Mouse (Mus musculus) CH12.LX (cell line): ENCODE results near the gene Tagln2. TPM values are rescaled to one million over a fixed set of nuclear protein-coding genes. Genes with fewer than 3 reads are reported as not detected.
A peak's percentile ranks its signal among the peaks of the same experiment; 100 is the strongest.

ENCODE experiments used
- DNase-seq: peaks from one replicate; pipeline ENCODE4 v3.0.0-alpha.2; 2013; ENCODE audit errors: extremely low read depth
- H3K27ac ChIP-seq: 2 replicates; pipeline ENCODE4 v1.5.1; 2012; ENCODE audit warnings: low read depth, mild to moderate bottlenecking, control low read depth, moderate library complexity; ENCODE audit not compliant: insufficient read depth
- H3K27me3 ChIP-seq: replicated peaks from 2 replicates; pipeline ENCODE3; 2012; ENCODE audit warnings: inconsistent platforms
- H3K36me3 ChIP-seq, 2 experiments: replicated peaks in 1 of 2; 2 replicates each; pipeline versions ENCODE3 to v1.6.1; 2012; ENCODE audit warnings: inconsistent platforms in 1 of 2, low read length in 1 of 2, mild to moderate bottlenecking in 1 of 2, mixed read lengths in 1 of 2, moderate library complexity in 1 of 2; ENCODE audit not compliant: control insufficient read depth in 1 of 2, insufficient read depth in 1 of 2
- H3K4me1 ChIP-seq, 2 experiments: 2 replicates each; pipeline ENCODE4 v1.6.1; 2012; ENCODE audit warnings: inconsistent platforms in 1 of 2, moderate library complexity in 1 of 2; ENCODE audit not compliant: insufficient read depth in 2 of 2, control insufficient read depth in 1 of 2
- H3K4me2 ChIP-seq: 2 replicates; pipeline ENCODE4 v1.6.1; 2012; ENCODE audit warnings: low read depth, mild to moderate bottlenecking, control low read depth; ENCODE audit not compliant: poor library complexity, insufficient read depth, severe bottlenecking
- H3K4me3 ChIP-seq, 3 experiments: fragments of 150-350 bp in 1 of 3; sonication (generic) in 1 of 3; replicated peaks in 1 of 3; 2 replicates each; pipeline versions ENCODE3 to v1.5.1; 2011 to 2012; ENCODE audit warnings: low read depth in 2 of 3, low read length in 2 of 3, mild to moderate bottlenecking in 2 of 3, moderate library complexity in 2 of 3, control low read depth in 1 of 3, improper control_type of control experiment in 1 of 3, inconsistent platforms in 1 of 3, mixed read lengths in 1 of 3; ENCODE audit not compliant: poor library complexity in 1 of 3
- H3K79me2 ChIP-seq: replicated peaks from 2 replicates; pipeline ENCODE4 v1.6.1; 2012; ENCODE audit warnings: mild to moderate bottlenecking, moderate library complexity; ENCODE audit not compliant: control insufficient read depth, poor library complexity, insufficient read depth, severe bottlenecking; ENCODE audit errors: extremely low read depth
- H3K9ac ChIP-seq: 2 replicates; pipeline ENCODE4 v1.6.1; 2012; ENCODE audit warnings: low read depth, mild to moderate bottlenecking, control low read depth, moderate library complexity; ENCODE audit not compliant: insufficient read depth
- H3K9me3 ChIP-seq: replicated peaks from 2 replicates; pipeline ENCODE3; 2012; ENCODE audit warnings: low read length, inconsistent platforms, mixed read lengths
- BHLHE40 ChIP-seq: IDR thresholded peaks from 2 replicates; pipeline ENCODE4 v1.6.1; 2011; ENCODE audit warnings: mild to moderate bottlenecking, low read depth, low read length, improper control_type of control experiment
- CHD1 ChIP-seq: IDR thresholded peaks from 2 replicates; pipeline ENCODE4 v1.6.1; 2012; ENCODE audit warnings: low read depth, low read length, improper control_type of control experiment, inconsistent platforms
- CHD2 ChIP-seq: IDR thresholded peaks from 2 replicates; pipeline ENCODE4 v1.6.1; 2011; ENCODE audit warnings: low read length, improper control_type of control experiment
- CTCF ChIP-seq, 2 experiments: IDR thresholded peaks in 1 of 2; conservative IDR thresholded peaks in 1 of 2; 2 replicates each; pipeline ENCODE4 v1.5.1; 2011 to 2012; ENCODE audit warnings: low read depth in 2 of 2, low read length in 2 of 2, improper control_type of control experiment in 1 of 2, inconsistent platforms in 1 of 2, mild to moderate bottlenecking in 1 of 2, moderate library complexity in 1 of 2
- E2F4 ChIP-seq: IDR thresholded peaks from 2 replicates; pipeline ENCODE4 v1.6.1; 2011; ENCODE audit warnings: low read depth, low read length, improper control_type of control experiment; ENCODE audit not compliant: insufficient replicate concordance
- ELF1 ChIP-seq: IDR thresholded peaks from 2 replicates; pipeline ENCODE4 v1.6.1; 2014; ENCODE audit warnings: low read depth, mild to moderate bottlenecking, inconsistent platforms, low read length, improper control_type of control experiment
- EP300 ChIP-seq: IDR thresholded peaks from 2 replicates; pipeline ENCODE4 v1.6.1; 2011; ENCODE audit warnings: low read length, improper control_type of control experiment
- ETS1 ChIP-seq: conservative IDR thresholded peaks from 2 replicates; pipeline ENCODE4 v1.6.1; 2012; ENCODE audit warnings: low read depth, mild to moderate bottlenecking, inconsistent platforms, low read length, improper control_type of control experiment, moderate library complexity
- GABPA ChIP-seq: IDR thresholded peaks from 2 replicates; pipeline ENCODE4 v1.6.1; 2012; ENCODE audit warnings: low read depth, low read length, improper control_type of control experiment, inconsistent platforms; ENCODE audit not compliant: insufficient replicate concordance
- HCFC1 ChIP-seq: IDR thresholded peaks from 2 replicates; pipeline ENCODE4 v1.6.1; 2012; ENCODE audit warnings: low read depth, mild to moderate bottlenecking, inconsistent platforms, low read length, improper control_type of control experiment
- IRF4 ChIP-seq: IDR thresholded peaks from 2 replicates; pipeline ENCODE4 v1.6.1; 2014; ENCODE audit warnings: low read depth, mild to moderate bottlenecking, inconsistent platforms, low read length, improper control_type of control experiment
- JUN ChIP-seq: IDR thresholded peaks from 2 replicates; pipeline ENCODE4 v1.6.1; 2011; ENCODE audit warnings: low read depth, mild to moderate bottlenecking, low read length, improper control_type of control experiment, moderate library complexity; ENCODE audit not compliant: insufficient read depth
- JUND ChIP-seq: conservative IDR thresholded peaks from 2 replicates; pipeline ENCODE4 v1.6.1; 2011; ENCODE audit warnings: low read depth, low read length, improper control_type of control experiment
- KAT2A ChIP-seq: IDR thresholded peaks from 2 replicates; pipeline ENCODE4 v1.6.1; 2012; ENCODE audit warnings: low read length, improper control_type of control experiment, inconsistent platforms; ENCODE audit not compliant: insufficient replicate concordance
- MAFK ChIP-seq: IDR thresholded peaks from 2 replicates; pipeline ENCODE4 v1.6.1; 2011; ENCODE audit warnings: low read length, improper control_type of control experiment; ENCODE audit not compliant: insufficient replicate concordance
- MAX ChIP-seq: IDR thresholded peaks from 2 replicates; pipeline ENCODE4 v1.6.1; 2011; ENCODE audit warnings: low read length, improper control_type of control experiment
- MAZ ChIP-seq: IDR thresholded peaks from 2 replicates; pipeline ENCODE4 v1.6.1; 2012; ENCODE audit warnings: low read depth, mild to moderate bottlenecking, inconsistent platforms, low read length, improper control_type of control experiment, moderate library complexity
- MYC ChIP-seq: IDR thresholded peaks from 2 replicates; pipeline ENCODE4 v1.6.1; 2011; ENCODE audit warnings: low read depth, mild to moderate bottlenecking, improper control_type of control experiment, low read length
- NELFE ChIP-seq: IDR thresholded peaks from 2 replicates; pipeline ENCODE4 v1.6.1; 2011; ENCODE audit warnings: low read depth, low read length, improper control_type of control experiment
- NRF1 ChIP-seq: IDR thresholded peaks from 2 replicates; pipeline ENCODE4 v1.6.1; 2014; ENCODE audit warnings: low read depth, mild to moderate bottlenecking, inconsistent platforms, low read length, improper control_type of control experiment, moderate library complexity
- PAX5 ChIP-seq: IDR thresholded peaks from 2 replicates; pipeline ENCODE4 v1.6.1; 2012; ENCODE audit warnings: low read length, inconsistent platforms, mixed read lengths
- POLR2AphosphoS2 ChIP-seq: IDR thresholded peaks from 2 replicates; pipeline ENCODE4 v1.6.1; 2011; ENCODE audit warnings: low read depth, low read length, improper control_type of control experiment
- RAD21 ChIP-seq: IDR thresholded peaks from 2 replicates; pipeline ENCODE4 v1.6.1; 2011; ENCODE audit warnings: low read depth, mild to moderate bottlenecking, low read length, improper control_type of control experiment, moderate library complexity
- RCOR1 ChIP-seq: conservative IDR thresholded peaks from 2 replicates; pipeline ENCODE4 v1.6.1; 2012; ENCODE audit warnings: low read depth, mild to moderate bottlenecking, inconsistent platforms, low read length, improper control_type of control experiment
- SIN3A ChIP-seq: IDR thresholded peaks from 2 replicates; pipeline ENCODE4 v1.6.1; 2012; ENCODE audit warnings: low read length, improper control_type of control experiment, inconsistent platforms
- SMC3 ChIP-seq: IDR thresholded peaks from 2 replicates; pipeline ENCODE4 v1.6.1; 2011; ENCODE audit warnings: low read depth, low read length, improper control_type of control experiment
- UBTF ChIP-seq: IDR thresholded peaks from 2 replicates; pipeline ENCODE4 v1.6.1; 2012; ENCODE audit warnings: low read depth, mild to moderate bottlenecking, inconsistent platforms, low read length, improper control_type of control experiment, moderate library complexity
- USF1 ChIP-seq: IDR thresholded peaks from 2 replicates; pipeline ENCODE4 v1.6.1; 2014; ENCODE audit warnings: low read depth, mild to moderate bottlenecking, inconsistent platforms, low read length, improper control_type of control experiment
- USF2 ChIP-seq: conservative IDR thresholded peaks from 2 replicates; pipeline ENCODE4 v1.6.1; 2011; ENCODE audit warnings: low read depth, low read length, improper control_type of control experiment
- ZKSCAN1 ChIP-seq: IDR thresholded peaks from 2 replicates; pipeline ENCODE4 v1.6.1; 2012; ENCODE audit warnings: low read depth, inconsistent platforms, low read length, improper control_type of control experiment, borderline replicate concordance
- ZMIZ1 ChIP-seq: IDR thresholded peaks from 2 replicates; pipeline ENCODE4 v1.6.1; 2012; ENCODE audit warnings: low read depth, mild to moderate bottlenecking, inconsistent platforms, low read length, improper control_type of control experiment
- dilution Hi-C: fragments of 300-500 bp; cut with MboI; formaldehyde crosslinking; loops from 2 replicates; pipeline ENCODE4 v1.14.3; 2020; ENCODE audit warnings: low sequenced_read_pairs; ENCODE audit not compliant: extremely low pct_unique_long_range_greater_than_20kb, extremely low pct_ligation_motif_present
- in situ Hi-C: fragments of 300-500 bp; cut with MboI; formaldehyde crosslinking; loops from 3 replicates; pipeline ENCODE4 v1.14.3; 2019; ENCODE audit warnings: low sequenced_read_pairs, low pct_ligation_motif_present, low pct_unique_long_range_greater_than_20kb, mixed read lengths
- polyA plus RNA-seq: library from polyadenylated mRNA; unstranded; fragments of >175 nt; gene quantifications from 2 replicates; pipeline ENCODE4 v1.2.1, GENCODE M21; 2012; ENCODE audit warnings: low read depth; ENCODE audit not compliant: insufficient read length
- total RNA-seq, 2 experiments: library from RNA; depleted of rRNA; stranded (reverse); fragments of 300-350 nt in 1 of 2; fragments of >200 nt in 1 of 2; gene quantifications; 2 replicates each; pipeline ENCODE4 v1.2.3; 2012 to 2014

The Tagln2 gene
- total and polyA plus RNA-seq, 3 experiments, result 172 to 337 (median 206) TPM

- in situ Hi-C loops, result no loop called here
- no peak for TF ChIP-seq MAZ
- no peak for TF ChIP-seq GABPA
- no peak for TF ChIP-seq EP300
- TF ChIP-seq BHLHE40, result peak; percentile 78
- no peak for TF ChIP-seq SIN3A
- peak; percentile 73; the same call in 1 of the 2 replicates for TF ChIP-seq MYC
- peak; percentile 91 for TF ChIP-seq MAX
- no peak for TF ChIP-seq ELF1
- no peak for TF ChIP-seq MAFK
- TF ChIP-seq KAT2A, result no peak
- TF ChIP-seq USF1, result no peak
- no peak for TF ChIP-seq JUN
- TF ChIP-seq RAD21, result no peak
- no peak for TF ChIP-seq PAX5
- no peak for TF ChIP-seq USF2
- peaks cover 12% of the 10 kb centered on the region for H3K27me3 ChIP-seq
Observed at GRCm38 (mm10) chr1:172523699-172524101, 23.9 kb downstream of the Tagln2 start.

GRCm38 (mm10) chr1:172525027-172525764 lies 25.3 kb downstream of the Tagln2 start:
- no peak overlapping the region for H3K27ac ChIP-seq
- no peak overlapping the region for H3K9ac ChIP-seq
- dilution Hi-C loops (no loop called here), in situ Hi-C loops (no loop called here)
- no peaks in the 10 kb centered on the region for H3K79me2 ChIP-seq
- no peaks in the 10 kb centered on the region for H3K9me3 ChIP-seq
- peak overlapping the region; percentile 33; the same call in 1 of the 2 replicates for H3K4me2 ChIP-seq
- H3K27me3 ChIP-seq, result peaks cover 12% of the 10 kb centered on the region
- DNase-seq, result no peak
- no peak overlapping the region for H3K4me3 ChIP-seq
- H3K4me1 ChIP-seq, result peaks cover 15 to 48% of the 10 kb centered on the region in 2 experiments
- H3K36me3 ChIP-seq, result no peaks in the 10 kb centered on the region
- no peak for TF ChIP-seq JUN
- TF ChIP-seq JUND, result no peak
- TF ChIP-seq USF2, result no peak
- peak; percentile 32 for TF ChIP-seq IRF4
- no peak for TF ChIP-seq CHD1
- no peak for TF ChIP-seq ZKSCAN1
- no peak for TF ChIP-seq USF1
- no peak for TF ChIP-seq MAX
- no peak for TF ChIP-seq RCOR1
- no peak for TF ChIP-seq CHD2
- peak; percentile 35 for TF ChIP-seq SMC3
- no peak for TF ChIP-seq E2F4
- 0 out of 2 replicates have a peak, but pooled peaks have one; percentile 15 for TF ChIP-seq NRF1
- peak; percentile 52 for TF ChIP-seq ELF1
- no peak for TF ChIP-seq POLR2AphosphoS2
- TF ChIP-seq MAZ, result no peak
- TF ChIP-seq UBTF, result no peak
- no peak for TF ChIP-seq MAFK
- TF ChIP-seq ZMIZ1, result no peak
- TF ChIP-seq HCFC1, result no peak; the same call in 1 of the 2 replicates
- peak in 1 of 2 experiments; percentile 57; a peak in 2 of 4 replicates for TF ChIP-seq CTCF (conservative IDR thresholded peaks at IDR 0.05 in 1 of 2, IDR thresholded peaks at IDR 0.05 in 1 of 2; ENCODE audit: low read depth in 2 of 2, low read length in 2 of 2)
- TF ChIP-seq NELFE, result no peak
- peak; percentile 36; the same call in 1 of the 2 replicates for TF ChIP-seq ETS1

More at GRCm38 (mm10) chr1:172523699-172524101, 23.9 kb downstream of the Tagln2 start:
- no peak for DNase-seq
- Histone ChIP-seq H3K79me2 (no peaks in the 10 kb centered on the region), H3K4me2 (no peak overlapping the region), H3K4me1 (peaks cover 15 to 42% of the 10 kb centered on the region in 2 experiments), H3K9ac (no peak overlapping the region), H3K4me3 (no peak overlapping the region), H3K36me3 (no peaks in the 10 kb centered on the region), H3K9me3 (no peaks in the 10 kb centered on the region), H3K27ac (no peak overlapping the region)
- dilution Hi-C loops, result no loop called here
